Mouse (Mus musculus) neural tube, embryonic 12.5 days (tissue): Measurements from ENCODE around the gene Nsd1. TPM values are rescaled to one million over a fixed set of nuclear protein-coding genes. Genes with fewer than 3 reads are reported as not detected.

ENCODE experiments used
- ATAC-seq: fragments of 200-750 bp; cut with Nextera tagmentation; 2 replicates; pipeline ENCODE4 v1.8.0; 2017; ENCODE audit warnings: low read depth, mild to moderate bottlenecking, moderate TSS enrichment, moderate library complexity; ENCODE audit not compliant: low FRiP score
- H3K27ac ChIP-seq: fragments of 300-500 bp; sonication (generic); 2 replicates; pipeline ENCODE4 v1.5.1; 2016
- H3K27me3 ChIP-seq: fragments of 300-500 bp; sonication (generic); replicated peaks from 2 replicates; pipeline ENCODE4 v1.6.1; 2016; ENCODE audit warnings: mild to moderate bottlenecking
- H3K36me3 ChIP-seq: fragments of 300-500 bp; sonication (generic); 2 replicates; pipeline ENCODE4 v1.6.1; 2016; ENCODE audit warnings: mild to moderate bottlenecking
- H3K4me1 ChIP-seq: fragments of 300-500 bp; sonication (generic); 2 replicates; pipeline ENCODE4 v1.6.1; 2016
- H3K4me2 ChIP-seq: fragments of 300-500 bp; sonication (generic); replicated peaks from 2 replicates; pipeline ENCODE4 v1.6.1; 2016; ENCODE audit warnings: mild to moderate bottlenecking
- H3K4me3 ChIP-seq: fragments of 300-500 bp; sonication (generic); 2 replicates; pipeline ENCODE4 v1.5.1; 2016
- H3K9ac ChIP-seq: fragments of 300-500 bp; sonication (generic); 2 replicates; pipeline ENCODE4 v1.6.1; 2016; ENCODE audit warnings: mild to moderate bottlenecking
- H3K9me3 ChIP-seq: fragments of 300-500 bp; sonication (generic); 2 replicates; pipeline ENCODE4 v1.6.1; 2016; ENCODE audit warnings: mild to moderate bottlenecking
- WGBS: fragments of 180-500 bp; shearing (Covaris S2); methylation state at CpG from one replicate; pipeline ENCODE4 v1.1.7; 2016; 5-methylcytosine and 5-hydroxymethylcytosine counted together
- polyA plus RNA-seq: library from polyadenylated mRNA; unstranded; fragments of >200 nt; fragmentation: Nextera tagmentation; extraction: Ambion mirVana; gene quantifications from 2 replicates; pipeline ENCODE4 v1.2.1, GENCODE M21; 2016

The Nsd1 gene
- polyA plus RNA-seq, 1 experiment from 2014 or later, result 68.6 TPM

DNA sequence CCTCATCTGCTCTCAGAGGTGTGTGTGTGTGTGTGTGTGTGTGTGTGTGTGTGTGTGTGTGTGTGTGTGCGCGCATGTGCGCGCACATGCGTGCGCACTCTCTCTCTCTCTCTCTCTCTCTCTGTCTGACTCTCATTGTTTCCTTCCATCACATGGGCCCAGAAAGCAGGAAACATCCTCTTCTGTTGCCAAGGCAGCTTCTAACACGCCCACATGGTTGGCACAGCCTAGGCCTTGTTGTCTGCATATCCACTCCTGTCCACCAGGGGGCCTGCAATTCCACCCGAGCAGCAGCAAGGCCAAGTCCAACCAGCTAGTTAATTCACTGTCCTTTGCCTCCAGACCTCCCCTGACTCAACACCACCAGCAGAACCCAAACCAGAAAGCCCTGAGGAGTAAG, 118.1 kb downstream of the Nsd1 start:
- Histone ChIP-seq H3K36me3 (peaks cover 30% of the 10 kb centered on the region), H3K9me3 (no peaks in the 10 kb centered on the region), H3K27me3 (no peaks in the 10 kb centered on the region), H3K4me1 (peaks cover 51% of the 10 kb centered on the region), H3K9ac (no peak overlapping the region), H3K4me3 (0 out of 2 replicates have a peak overlapping the region, but pooled peaks have one; percentile 70), H3K27ac (no peak overlapping the region), H3K4me2 (peak overlapping the region; percentile 93)
- 42% methylated on average over 6 of the region's 8 CpGs for WGBS
- no peak for ATAC-seq

DNA sequence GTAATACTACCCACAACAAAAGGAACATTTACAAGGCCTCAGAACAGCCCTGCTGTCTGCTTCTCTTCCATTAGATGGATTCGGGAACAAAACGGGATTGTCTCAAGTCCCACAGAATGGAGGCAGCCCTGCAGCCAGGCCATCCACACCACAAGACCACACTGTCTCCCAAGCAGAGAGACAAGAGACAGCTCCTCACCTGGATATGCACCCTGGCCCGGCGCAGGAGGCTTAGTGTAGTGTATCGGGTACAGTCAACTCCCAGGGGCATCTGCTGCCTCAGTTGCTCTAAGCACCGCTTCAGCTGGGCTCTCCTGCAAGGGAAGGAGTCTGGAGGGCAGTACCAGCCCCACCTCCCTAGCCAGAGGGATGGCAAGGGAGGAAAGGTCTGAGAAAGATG, 118.6 kb downstream of the Nsd1 start:
- Histone ChIP-seq H3K9ac (peak overlapping the region; percentile 73; the same call in 1 of the 2 replicates), H3K4me3 (peak overlapping the region; percentile 70), H3K9me3 (no peaks in the 10 kb centered on the region), H3K4me2 (peak overlapping the region; percentile 93), H3K27me3 (no peaks in the 10 kb centered on the region), H3K4me1 (peaks cover 45% of the 10 kb centered on the region), H3K27ac (no peak overlapping the region), H3K36me3 (peaks cover 29% of the 10 kb centered on the region)
- 82% methylated on average over 6 of the region's 6 CpGs for WGBS
- ATAC-seq, result no peak

DNA sequence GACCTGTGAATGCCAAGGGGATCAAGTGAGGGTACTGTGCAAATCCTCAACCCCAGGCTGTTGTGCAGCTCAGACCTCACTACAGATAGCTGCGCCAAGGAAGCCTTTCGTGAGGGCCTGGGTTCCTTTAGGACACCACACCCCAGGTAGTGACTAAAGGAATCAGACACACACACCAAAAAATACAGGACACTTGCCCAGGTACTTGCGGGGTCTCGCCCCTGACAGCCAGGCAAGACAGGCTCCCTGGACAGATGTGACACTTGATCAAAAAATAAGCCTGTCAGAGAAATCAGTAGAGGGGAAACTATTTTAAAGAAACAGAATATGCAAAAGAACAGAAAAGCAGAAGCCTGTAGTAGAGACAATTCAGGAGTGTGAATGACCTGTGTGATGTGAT, 119.1 kb downstream of the Nsd1 start:
- Histone ChIP-seq H3K27me3 (no peaks in the 10 kb centered on the region), H3K27ac (no peak overlapping the region), H3K4me2 (peak overlapping the region; percentile 93), H3K36me3 (peaks cover 25% of the 10 kb centered on the region), H3K9me3 (no peaks in the 10 kb centered on the region), H3K9ac (peak overlapping the region; percentile 73), H3K4me1 (peaks cover 41% of the 10 kb centered on the region), H3K4me3 (peak overlapping the region; percentile 70)
- no peak for ATAC-seq
- WGBS, result 81% methylated on average over 4 of the region's 4 CpGs

DNA sequence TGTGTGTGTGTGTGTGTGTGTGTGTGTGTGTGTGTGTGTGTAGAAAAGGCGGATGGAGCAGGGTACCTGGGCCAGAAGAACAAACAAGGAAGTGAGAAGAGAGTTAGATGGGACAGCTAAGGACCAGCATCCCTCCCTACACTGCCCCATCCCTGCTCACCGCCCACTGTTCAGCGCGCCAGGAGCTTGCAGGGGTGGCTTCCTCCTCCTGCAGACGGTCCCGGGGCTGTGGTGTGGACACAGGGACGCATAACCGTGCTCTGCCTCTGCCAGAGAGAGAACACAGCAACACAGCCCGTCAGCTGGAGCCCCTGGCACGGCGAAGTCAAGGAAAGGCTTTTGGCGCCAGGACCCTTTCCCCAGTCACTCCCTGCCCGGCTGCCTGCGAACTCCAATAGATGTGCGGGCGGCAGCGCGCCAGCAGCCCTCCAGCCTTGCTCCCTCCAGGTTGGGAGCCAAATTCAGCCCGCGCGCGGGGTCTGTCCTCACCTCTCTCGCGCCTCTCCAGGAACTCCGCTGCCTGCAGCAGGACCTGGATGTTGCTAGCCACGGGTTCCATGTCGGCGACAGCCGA, 119.6 kb downstream of the Nsd1 start:
- under 1% methylated on average over 29 of the region's 29 CpGs for WGBS
- peak; percentile 18; the same call in 1 of the 2 replicates for ATAC-seq

DNA sequence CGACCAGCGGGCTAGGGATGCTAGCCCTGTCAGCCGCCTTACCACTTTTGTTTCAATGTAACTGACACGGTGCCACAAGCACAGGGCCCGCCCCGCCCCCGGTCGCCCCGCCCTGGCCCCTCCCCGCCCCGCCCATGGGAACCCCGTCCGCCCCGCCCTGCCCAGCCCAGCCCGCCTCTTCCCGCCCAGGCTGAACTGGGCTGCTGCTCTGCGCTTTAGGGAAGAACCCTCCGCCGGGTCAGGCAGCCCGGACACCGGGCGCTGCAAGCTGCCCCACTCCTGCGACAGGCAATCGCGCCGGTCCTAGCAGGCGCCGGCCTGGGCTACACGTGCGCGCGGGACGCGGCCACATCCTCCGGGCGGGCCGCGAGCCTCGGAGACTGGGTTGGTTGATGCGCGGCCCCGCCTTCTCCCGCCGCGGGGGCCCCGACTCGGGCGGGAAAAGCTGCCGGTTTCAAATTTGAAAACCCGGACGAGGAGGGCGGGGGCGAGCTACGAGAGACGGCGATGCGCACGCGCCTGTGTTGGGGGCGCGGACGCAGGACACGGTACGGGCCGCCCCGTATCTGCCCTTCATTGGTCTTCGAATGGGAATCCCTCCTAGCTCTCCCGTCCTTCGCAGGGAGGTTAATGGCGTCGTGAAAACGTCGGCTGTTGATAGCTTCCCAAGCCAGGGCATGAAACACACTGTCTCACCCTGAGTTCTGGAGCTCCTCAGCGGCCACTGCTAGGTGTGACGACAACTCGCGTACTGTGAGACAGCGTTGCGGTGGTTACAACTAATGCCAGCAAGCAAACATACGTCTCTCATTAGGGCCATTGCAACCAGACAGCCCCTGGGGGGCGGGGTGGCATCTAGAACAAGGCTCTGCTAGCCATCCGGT, 120.3 kb downstream of the Nsd1 start, which contains the start of gene Mxd3:
Gene Mxd3, minus strand, starts transcription at position 141 of the 884 bp plus-strand sequence.
- H3K4me3 ChIP-seq, result peak within 1 kb of the TSS; percentile 70
- ATAC-seq, result peak; percentile 86
- WGBS, result 1% methylated on average over 80 of the region's 82 CpGs
- peaks cover 33% of the 10 kb centered on the region for H3K4me1 ChIP-seq
- H3K27me3 ChIP-seq, result no peaks in the 10 kb centered on the region
- peak within 1 kb of the TSS; percentile 73 for H3K9ac ChIP-seq
- H3K4me2 ChIP-seq, result peak within 1 kb of the TSS; percentile 93
- H3K27ac ChIP-seq, result peak within 1 kb of the TSS; percentile 75
- H3K36me3 ChIP-seq, result peaks cover 14% of the 10 kb centered on the region
- H3K9me3 ChIP-seq, result no peaks in the 10 kb centered on the region

More for the DNA sequence above, 119.6 kb downstream of the Nsd1 start:
- Histone ChIP-seq H3K36me3 (peaks cover 19% of the 10 kb centered on the region), H3K9ac (peak overlapping the region; percentile 73), H3K4me2 (peak overlapping the region; percentile 93), H3K4me1 (peaks cover 35% of the 10 kb centered on the region), H3K9me3 (no peaks in the 10 kb centered on the region), H3K27me3 (no peaks in the 10 kb centered on the region), H3K27ac (no peak overlapping the region), H3K4me3 (peak overlapping the region; percentile 70)

DNA sequence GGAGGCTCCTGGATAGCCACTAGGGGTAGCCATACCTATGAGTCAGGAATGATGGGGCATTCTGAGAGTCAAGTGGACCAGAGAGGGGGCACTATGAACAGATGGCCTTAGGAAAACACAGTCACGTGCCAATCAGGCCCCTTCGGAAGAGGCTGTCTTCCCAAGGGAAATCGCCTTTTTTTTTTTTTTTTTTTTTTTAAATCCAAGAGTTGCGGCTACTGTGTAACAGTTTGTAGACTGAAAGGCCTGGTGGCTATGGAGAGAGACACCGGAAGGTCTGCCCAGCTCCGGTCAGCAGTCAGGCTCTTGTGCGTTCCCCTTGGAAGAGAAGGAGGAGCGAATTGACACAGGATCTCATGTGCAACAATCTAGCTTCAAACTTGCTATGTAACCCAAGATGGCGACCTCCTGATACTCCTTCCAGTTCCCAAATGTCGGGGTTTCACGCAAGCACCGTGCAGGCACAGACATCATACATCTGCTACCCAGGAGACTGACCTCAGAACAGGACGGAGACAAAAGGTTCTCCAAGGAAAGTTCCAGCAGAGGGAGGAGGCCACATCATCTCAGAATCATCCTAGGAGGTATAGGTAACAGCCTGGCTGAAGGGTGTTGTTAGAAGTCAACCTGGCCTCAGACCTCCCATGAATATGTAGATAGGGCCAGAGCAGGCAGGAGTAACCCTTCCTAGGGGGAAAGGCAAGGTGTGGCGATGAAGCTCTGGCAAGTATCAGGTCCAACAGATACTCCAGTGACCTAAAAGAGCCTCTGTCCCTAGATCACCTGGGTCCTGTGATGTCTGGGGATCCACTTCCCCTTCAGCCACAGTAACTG, 121.2 kb downstream of the Nsd1 start:
- H3K27ac ChIP-seq, result no peak overlapping the region
- no peaks in the 10 kb centered on the region for H3K9me3 ChIP-seq
- H3K4me3 ChIP-seq, result peak overlapping the region; percentile 70
- H3K4me1 ChIP-seq, result peaks cover 33% of the 10 kb centered on the region
- peak overlapping the region; percentile 73; the same call in 1 of the 2 replicates for H3K9ac ChIP-seq
- WGBS, result 49% methylated on average over 14 of the region's 14 CpGs
- peak; percentile 54; the same call in 1 of the 2 replicates for ATAC-seq
- H3K4me2 ChIP-seq, result peak overlapping the region; percentile 93
- no peaks in the 10 kb centered on the region for H3K27me3 ChIP-seq
- peaks cover 5% of the 10 kb centered on the region for H3K36me3 ChIP-seq

DNA sequence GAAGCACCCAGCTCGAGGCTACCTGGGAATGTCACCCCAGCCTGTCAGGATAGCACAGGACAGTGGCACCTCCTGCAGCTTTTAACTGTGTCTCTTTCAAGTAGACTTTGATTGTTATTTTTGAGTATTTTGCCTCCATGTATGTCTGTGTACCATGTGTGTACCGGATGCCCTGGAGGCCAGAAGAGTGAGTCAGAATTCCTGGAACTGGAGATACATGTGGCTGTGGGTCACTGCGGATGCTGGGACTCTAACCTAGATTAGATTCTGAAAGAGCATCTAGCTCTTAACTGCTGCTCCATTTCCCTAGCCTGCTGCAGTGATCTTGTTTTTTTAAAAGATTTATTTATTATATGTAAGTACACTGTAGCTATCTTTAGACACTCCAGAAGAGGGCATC, 122.7 kb downstream of the Nsd1 start:
- Histone ChIP-seq H3K4me2 (no peak overlapping the region), H3K4me3 (no peak overlapping the region), H3K36me3 (no peaks in the 10 kb centered on the region), H3K27ac (no peak overlapping the region), H3K9ac (no peak overlapping the region), H3K4me1 (peaks cover 29% of the 10 kb centered on the region), H3K9me3 (no peaks in the 10 kb centered on the region), H3K27me3 (no peaks in the 10 kb centered on the region)
- 92% methylated on average over 3 of the region's 3 CpGs for WGBS
- no peak for ATAC-seq

DNA sequence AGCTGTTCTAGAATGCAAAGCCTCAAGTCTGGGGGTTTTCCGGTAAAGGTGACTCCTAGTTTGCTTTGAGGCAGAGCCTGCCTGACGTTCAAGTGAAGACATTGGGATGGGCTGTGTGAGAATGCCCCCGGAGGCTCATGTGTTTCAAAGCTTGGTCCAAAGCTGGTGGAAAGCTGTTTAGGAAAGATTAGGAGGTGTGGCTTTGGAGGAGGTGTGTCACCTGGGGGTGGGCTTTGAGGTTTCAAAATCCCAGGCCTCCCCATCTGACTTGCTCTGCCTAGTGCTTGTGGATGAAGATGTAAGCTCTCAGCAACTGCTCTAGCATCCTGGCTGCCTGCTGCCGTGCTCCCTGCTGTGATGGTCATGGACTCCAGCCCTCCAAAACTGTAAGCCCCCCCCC, 126.1 kb downstream of the Nsd1 start:
- Histone ChIP-seq H3K4me2 (no peak overlapping the region), H3K36me3 (no peaks in the 10 kb centered on the region), H3K4me1 (peaks cover 5% of the 10 kb centered on the region; the same call in 1 of the 2 replicates), H3K9me3 (no peaks in the 10 kb centered on the region), H3K9ac (no peak overlapping the region), H3K4me3 (no peak overlapping the region), H3K27me3 (no peaks in the 10 kb centered on the region), H3K27ac (no peak overlapping the region)
- ATAC-seq, result no peak
- WGBS, result 87% methylated on average over 4 of the region's 4 CpGs

DNA sequence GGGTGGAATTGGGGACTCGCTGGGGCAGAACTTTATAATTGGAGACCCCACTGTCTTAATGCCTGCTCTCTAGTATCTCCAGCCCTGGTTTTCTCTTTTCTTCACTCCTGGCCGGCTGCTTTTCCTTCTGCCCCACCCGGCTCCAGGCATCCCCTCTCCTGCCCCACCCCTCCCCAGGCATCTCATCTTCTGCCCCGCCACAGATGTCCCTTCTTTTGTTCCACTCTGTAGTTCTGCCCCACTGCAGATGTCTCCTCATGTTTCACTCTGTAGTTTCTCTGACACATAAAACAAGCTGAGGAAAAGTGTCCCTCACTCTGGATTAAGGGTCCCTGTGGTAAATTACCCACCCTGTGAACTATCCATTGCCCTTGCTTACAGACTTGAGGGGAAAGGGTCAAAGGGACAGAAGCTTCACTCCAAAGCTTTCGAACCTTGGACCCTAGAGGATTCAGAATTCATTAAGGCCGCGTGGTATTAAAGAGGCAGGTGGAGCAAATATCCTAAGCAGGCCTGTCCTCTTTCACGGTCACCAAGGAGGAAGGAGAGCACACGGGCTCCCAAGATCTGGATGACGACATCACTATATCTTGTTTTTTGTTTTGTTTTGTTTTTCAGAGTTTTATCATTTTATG, 127.9 kb downstream of the Nsd1 start:
- Histone ChIP-seq H3K9me3 (no peaks in the 10 kb centered on the region), H3K4me1 (no peaks in the 10 kb centered on the region), H3K27me3 (no peaks in the 10 kb centered on the region), H3K9ac (no peak overlapping the region), H3K4me3 (no peak overlapping the region), H3K27ac (no peak overlapping the region), H3K36me3 (no peaks in the 10 kb centered on the region), H3K4me2 (no peak overlapping the region)
- WGBS, result 70% methylated on average over 10 of the region's 10 CpGs
- no peak for ATAC-seq

DNA sequence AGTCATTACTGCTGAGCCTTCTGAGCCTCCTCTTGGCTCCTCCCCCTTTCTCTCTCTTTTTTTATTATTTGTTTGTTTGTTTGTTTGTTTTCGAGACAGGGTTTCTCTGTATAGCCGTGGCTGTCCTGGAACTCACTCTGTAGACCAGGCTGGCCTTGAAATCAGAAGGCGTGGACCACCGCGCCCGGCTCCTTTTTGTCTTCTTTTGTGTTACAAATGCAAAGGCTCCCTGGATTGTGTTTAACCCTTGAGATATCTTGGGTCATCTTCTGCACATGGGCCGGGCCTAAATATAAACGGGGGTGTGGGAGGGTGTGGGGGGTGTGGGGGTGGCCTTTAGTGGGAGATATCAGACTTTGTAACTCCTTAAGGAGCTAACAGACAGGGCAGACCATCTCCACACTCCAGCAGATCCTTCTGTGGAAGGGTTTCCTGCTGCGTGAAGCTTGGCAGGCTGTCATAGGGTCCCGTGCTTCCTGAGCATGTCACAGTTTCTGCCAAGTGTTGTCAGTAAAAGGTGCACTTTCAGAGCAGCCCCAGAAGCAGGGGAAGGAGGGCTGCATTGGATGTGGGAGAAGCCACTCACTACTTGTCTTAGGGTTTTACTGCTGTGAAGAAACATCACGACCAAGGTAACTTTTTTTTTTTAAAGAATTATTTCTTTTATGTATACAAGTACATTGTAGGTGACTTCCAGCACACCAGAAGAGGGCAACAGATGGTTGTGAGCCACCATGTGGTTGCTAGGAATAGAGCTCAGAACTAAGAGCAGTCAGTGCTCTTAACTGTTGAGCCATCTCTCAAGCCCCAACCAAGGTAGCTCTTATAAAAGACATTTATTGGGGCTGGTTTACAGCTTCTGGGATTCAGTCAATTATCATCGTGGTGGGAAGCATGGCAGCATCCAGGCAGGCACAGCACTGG, 128.8 kb downstream of the Nsd1 start:
- no peak for ATAC-seq
- Histone ChIP-seq H3K4me1 (no peaks in the 10 kb centered on the region), H3K9ac (no peak overlapping the region), H3K9me3 (no peaks in the 10 kb centered on the region), H3K27me3 (no peaks in the 10 kb centered on the region), H3K4me2 (no peak overlapping the region), H3K36me3 (0 out of 2 replicates have a peak, but pooled peaks cover under 1% of the 10 kb centered on the region), H3K27ac (no peak overlapping the region), H3K4me3 (no peak overlapping the region)
- WGBS, result 63% methylated on average over 12 of the region's 12 CpGs

DNA sequence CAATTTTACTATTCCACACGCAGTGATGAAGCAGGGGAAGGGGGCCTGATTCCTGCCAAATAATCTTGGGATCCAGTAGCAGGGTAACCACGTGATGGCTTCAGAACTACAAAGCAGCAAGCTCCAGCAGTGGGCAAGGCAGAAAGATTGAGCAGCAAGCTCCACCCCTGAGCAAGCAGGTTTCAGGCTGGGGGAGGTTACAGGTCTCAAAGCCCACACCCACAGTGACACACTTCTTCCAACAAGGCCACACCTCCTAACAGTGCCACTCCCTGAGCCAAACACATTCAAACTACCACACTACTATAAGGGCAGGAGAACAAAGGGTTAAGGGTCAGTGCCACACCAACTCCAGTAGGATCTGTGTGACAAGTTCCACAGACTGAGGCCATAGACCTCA, 129.7 kb downstream of the Nsd1 start:
- no peaks in the 10 kb centered on the region for H3K27me3 ChIP-seq
- WGBS, result 37% methylated on average over 2 of the region's 2 CpGs
- no peak overlapping the region for H3K4me2 ChIP-seq
- H3K9me3 ChIP-seq, result no peaks in the 10 kb centered on the region
- H3K36me3 ChIP-seq, result peaks cover 9% of the 10 kb centered on the region
- H3K9ac ChIP-seq, result no peak overlapping the region
- ATAC-seq, result no peak
- H3K4me1 ChIP-seq, result no peaks in the 10 kb centered on the region
- no peak overlapping the region for H3K27ac ChIP-seq
- no peak overlapping the region for H3K4me3 ChIP-seq
